Mouse (Mus musculus) heart, postnatal 0 days (tissue): ENCODE results near the gene Mmp2.

Experiments
- CTCF ChIP-seq: IDR thresholded peaks from 2 replicates; pipeline ENCODE4 v1.5.1; 2016; ENCODE audit warnings: antibody characterized with exemption, control low read depth, low read depth
- EP300 ChIP-seq: IDR thresholded peaks from 2 replicates; pipeline ENCODE4 v1.6.1; 2016; ENCODE audit warnings: antibody characterized with exemption, low read depth

DNA sequence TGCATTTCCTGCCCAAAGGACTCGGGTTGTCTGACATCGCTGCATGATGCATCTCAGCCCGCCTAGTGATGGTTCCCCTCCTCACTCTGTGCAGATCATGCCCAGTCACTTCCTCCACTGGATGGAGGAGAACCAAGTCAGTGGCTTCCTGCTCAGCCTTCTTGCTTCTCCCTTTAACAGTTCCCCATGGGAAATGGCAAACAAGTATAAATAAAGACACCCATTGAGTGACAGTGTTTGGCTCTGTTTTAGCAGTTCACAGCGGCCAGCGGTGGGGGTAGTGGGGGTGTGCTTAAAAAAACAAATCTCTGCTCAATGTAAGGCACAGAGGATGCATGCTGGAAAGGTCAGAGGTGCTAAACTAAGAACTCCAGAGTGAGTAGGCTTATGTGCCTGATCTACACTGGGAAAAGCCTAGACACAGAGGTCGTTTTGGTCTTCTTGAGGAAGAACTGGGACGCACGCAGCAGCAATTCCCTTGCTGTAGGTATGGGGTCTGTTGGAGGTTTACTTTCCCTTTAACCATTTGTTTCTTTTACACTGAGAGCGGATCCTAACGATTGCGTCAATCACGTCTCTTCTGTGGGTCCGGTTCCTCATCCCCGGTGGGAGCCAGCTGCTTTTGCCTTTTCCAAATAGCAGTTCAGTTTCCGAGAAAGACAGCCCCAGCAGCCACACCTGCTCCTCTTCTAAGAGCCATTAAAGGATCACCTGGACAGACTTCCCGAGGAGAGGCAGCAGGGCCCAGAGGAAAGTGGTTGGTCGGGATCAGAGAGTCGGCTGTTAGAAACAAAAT is 26.3 kb downstream of the Mmp2 start:
- no peak for TF ChIP-seq CTCF
- TF ChIP-seq EP300: no peak
